Mouse (Mus musculus): ENCODE results near the gene Rai1.

Rai1 gene

DNA sequence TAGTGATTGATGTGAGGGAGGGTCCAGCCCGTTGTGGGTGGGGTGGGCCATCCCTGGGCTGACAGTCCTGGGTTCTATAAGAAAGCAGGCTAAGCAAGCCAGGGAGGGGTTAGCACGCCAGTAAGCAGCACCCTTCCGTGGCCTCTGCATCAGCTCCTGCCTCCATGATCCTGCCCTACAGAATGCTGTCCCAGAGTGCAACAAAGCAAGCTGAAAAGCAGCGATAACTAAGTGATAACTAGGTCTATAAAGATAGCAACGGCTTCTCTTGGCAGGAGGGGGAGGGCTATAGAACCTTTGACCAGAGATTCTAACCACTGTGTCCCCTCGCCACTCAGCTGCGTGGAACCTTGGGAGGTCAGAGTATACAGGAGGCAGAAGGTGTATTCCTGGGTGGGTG, 112.7 kb downstream of the Rai1 start:
- no peak for DNase-seq (ENCODE audit: low read depth, low spot score)

DNA sequence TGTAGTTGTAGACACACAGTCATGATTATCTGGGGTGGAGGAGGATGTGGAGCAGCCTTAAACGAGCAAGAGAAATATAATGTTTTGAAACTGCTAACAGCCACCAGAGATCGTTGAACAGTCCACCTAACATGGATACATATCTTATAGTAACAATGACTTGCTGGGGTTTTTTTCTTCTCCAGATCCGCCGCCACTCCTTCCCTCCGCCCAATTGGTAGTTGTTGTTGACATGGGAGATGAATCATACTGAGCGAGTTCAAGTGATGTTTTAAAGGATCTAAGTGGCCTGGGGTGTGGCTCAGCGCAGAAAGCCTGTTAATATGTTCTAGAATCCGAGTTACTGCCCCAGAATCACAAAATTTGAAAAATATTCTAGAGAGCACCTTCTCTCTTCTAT, 114.8 kb downstream of the Rai1 start:
- DNase-seq (ENCODE audit: low read depth, low spot score): no peak

DNA sequence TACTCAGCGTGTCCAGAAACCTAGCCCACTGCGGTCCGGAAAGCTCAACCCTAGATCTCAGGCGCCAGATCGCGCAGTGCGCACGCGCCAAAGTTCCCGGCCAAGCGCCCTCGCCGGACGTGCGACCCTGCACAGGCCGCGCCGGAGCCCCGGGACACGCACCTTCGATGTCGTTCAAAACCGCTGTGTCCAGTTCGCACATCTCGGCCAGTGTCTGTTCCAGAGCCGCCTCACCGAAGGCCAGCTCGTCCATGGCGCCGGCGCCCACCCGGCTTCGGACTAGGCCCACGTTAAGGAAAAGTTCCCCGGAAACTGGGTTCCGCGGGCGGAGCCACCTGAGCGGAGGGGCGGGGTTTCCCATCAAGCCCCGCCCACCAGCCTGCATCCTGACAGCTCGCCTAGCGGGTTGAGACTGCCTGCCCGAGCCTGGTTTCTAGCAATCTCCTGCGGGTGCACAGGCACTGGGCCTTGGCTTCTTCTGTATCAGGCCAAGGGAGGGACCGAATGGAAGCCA, 115.5 kb downstream of the Rai1 start:
- DNase-seq (ENCODE audit: low read depth, low spot score): peak; percentile 95

GRCm38 (mm10) chr11:60221425-60221824, 116.6 kb downstream of the Rai1 start:
- no peak for DNase-seq (ENCODE audit: low read depth, low spot score)

DNA sequence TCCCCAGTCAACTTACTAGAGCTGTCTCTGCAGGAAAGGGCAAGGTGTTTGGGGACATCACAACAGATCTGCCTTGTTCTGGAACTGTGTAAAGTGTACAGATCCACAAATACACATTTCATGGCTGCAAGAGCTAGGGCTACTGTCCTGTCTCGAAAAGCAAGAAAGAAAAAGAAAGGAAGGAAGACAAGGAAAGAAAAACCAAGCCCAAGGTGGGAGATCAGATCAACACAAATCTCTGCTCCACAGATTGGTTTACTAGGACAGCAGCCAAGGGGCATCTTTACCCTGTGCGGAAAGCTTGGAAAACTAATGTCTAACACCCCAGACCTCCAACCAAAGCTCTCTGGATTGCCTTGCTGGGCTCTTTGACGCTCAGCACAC, 117.3 kb downstream of the Rai1 start:
- no peak for DNase-seq (ENCODE audit: low read depth, low spot score)

DNA sequence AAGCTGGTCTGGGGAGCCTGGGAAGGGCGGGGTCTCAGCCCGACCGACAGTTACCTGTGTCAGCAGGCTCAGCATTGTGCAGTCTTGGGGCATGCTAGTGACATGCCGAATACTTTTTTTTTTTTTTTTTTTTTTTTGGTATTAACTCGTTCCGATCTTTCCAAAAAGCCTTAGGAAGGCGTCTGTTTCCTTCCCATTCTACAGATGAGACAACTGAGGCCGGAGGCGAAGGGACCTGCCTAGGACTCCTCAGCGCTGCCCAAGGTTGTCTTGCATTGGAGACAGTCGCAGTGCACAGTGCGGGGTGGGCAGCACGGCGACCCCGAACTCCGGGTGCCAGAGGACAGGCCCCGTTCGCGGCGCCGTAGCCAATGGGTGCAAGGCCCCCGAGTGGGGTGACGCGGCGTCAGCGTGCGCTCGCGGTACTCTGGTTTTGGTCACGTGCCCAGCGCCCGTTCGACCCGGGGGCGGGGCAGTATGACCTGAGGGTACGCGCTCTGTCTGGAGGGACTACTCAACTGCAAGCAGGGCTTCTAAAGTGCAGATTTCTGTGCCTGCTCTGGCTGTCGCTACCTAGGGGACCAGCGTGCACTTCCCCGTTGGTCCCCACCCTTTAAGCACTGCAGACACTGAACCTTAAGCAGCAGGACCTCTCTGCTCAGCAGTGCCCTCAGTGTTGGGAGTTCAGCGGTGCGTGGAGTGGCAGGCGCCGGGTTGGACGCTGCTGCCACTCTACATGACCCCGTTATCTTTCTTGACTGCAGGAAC, 117.8 kb downstream of the Rai1 start, which contains the start of gene Srebf1:
TSS of gene Srebf1 (minus strand) at position 113 of the 768 bp plus-strand sequence.
- peak; percentile 97 for DNase-seq (ENCODE audit: low read depth, low spot score)

DNA sequence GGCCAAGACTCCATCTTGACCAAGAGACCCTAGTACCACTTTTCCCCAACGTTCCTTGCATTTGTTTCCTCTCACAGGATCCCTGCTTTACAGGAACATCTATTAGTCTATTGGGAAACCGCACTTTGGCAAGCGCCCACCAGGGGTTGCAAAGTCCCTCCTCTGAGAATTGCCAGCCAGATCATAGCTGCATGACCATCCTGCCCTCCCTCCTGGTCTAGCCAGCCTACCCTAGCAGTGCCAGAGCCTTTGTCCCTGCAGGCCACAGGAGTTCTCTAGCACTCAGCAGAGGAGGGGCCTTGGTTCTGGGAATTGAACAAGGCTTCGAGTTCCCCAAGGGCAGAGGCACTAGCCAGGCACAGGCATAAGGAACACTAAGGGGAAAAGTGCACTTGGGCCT, 119.9 kb downstream of the Rai1 start:
- DNase-seq (ENCODE audit: low read depth, low spot score): no peak

DNA sequence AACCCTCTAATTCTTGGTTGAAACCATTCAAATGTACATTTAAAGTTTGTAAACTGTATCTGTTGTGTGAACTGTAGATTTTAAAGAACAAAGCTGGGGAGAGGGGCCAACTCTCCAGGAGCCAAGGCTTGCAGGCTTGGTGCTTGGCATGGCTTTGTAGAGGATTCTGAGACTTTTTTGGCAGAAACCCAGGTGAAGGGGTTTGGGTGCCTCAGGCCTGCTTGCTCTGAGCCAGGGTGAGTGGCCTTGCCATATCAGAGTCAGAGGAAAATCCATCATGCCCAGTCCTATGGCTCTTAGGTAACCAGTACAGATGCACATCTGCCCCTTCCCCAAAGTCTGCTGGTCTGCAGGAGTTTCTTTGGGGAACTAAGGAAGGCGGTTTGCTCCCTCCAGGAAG, 121.1 kb downstream of the Rai1 start:
- no peak for DNase-seq (ENCODE audit: low read depth, low spot score)

DNA sequence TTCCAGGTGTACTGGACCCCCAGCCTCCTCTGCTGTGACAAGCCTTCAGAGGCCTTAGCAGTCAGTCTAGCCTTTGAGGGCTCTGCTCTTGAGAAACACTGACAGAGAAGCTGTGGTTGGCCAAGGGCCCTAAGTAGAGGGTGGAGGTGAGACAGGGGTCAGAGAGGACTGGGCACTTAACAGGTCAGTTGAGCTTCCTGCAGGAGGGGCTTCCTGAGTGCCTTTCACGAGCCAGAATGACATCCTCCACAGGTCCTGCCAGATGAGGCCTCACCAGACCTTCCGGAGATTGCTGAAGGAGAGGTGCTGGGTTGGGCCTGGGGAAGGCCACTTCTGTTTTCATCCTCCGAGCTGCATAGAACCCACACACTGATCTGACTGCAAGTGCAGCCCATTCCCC, 123.7 kb downstream of the Rai1 start:
- no peak for DNase-seq (ENCODE audit: low read depth, low spot score)

DNA sequence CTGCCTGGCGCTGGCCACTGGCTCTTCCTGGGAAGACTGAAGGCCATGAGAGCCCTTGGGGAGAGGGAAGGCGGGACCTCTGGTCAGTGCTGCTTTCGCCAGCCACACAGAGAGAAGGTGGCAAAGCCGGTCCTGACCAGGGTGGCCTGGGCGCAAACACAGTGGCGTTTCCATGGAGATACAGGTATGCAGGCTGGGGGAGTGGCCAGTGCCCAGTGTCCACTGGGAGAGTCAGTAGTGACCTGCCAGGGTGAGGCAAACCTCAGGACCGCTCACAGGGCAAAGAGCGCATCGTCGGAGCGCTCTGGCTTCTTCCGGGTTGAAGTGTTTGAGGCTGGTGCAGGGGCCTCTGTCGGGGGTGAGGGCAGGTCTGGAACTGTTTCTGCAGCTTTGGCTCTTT, 125.0 kb downstream of the Rai1 start:
- DNase-seq (ENCODE audit: low read depth, low spot score): no peak

GRCm38 (mm10) chr11:60230512-60230911, 125.7 kb downstream of the Rai1 start:
- no peak for DNase-seq (ENCODE audit: low read depth, low spot score)

GRCm38 (mm10) chr11:60231326-60231725, 126.5 kb downstream of the Rai1 start:
- DNase-seq (ENCODE audit: low read depth, low spot score): no peak

- no peak for DNase-seq (ENCODE audit: low read depth, low spot score)
Measured at GRCm38 (mm10) chr11:60231951-60232350, 127.1 kb downstream of the Rai1 start.

- DNase-seq (ENCODE audit: low read depth, low spot score): no peak
Measured at GRCm38 (mm10) chr11:60232441-60233058, 127.7 kb downstream of the Rai1 start.

- no peak for DNase-seq (ENCODE audit: low read depth, low spot score)
Measured at GRCm38 (mm10) chr11:60233235-60233634, 128.4 kb downstream of the Rai1 start.

GRCm38 (mm10) chr11:60235351-60235750, 130.5 kb downstream of the Rai1 start:
- no peak for DNase-seq (ENCODE audit: low read depth, low spot score)

DNA sequence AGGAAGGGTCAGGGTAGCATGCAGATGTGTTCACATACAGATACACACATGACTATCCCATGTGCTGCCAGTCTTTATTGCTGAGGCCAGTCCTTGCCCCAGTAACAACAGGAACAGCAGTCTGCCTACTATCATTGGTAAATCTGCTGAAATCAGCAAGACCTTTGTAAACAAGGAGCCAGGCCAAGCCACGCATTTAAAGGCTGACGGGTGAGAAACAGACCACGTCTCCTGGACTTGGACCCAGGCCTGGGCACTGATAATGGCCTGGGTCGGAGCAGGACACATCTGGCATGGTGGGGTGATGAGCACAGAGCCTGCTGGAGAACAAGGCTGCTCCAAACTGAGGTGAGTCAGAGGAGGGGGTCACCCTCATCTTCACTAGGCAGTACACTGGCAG, 135.7 kb downstream of the Rai1 start:
- no peak for DNase-seq (ENCODE audit: low read depth, low spot score)

DNA sequence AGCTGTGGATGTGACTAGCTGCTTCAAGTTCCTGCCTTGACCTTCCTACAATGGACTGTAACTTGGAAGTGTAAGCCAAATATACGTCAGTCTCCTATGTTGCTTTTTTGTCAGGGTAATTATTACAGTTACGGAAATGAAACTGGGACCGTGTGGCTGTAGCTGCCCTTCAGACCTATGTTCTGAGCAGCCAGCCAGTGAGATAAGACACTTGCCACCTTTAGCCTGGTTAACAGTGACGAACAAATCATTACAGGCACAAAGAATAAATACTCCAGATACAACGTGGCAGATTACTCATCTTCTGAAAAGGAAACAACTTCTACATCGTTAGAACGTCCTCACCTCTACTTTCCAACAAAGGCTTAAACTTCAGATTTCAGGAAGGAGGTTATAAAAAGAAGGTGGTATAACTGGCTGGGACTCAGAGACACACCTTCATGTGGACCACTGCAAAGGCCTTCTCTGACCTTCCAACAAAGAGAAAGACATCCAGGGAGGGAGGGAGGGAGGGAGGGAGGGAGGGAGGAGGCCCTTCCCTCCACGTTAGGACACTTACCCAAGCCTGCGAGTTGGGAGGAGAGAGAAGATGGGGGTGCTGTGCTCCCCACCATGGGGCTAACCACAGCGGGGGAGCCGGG, 139.8 kb downstream of the Rai1 start:
- DNase-seq (ENCODE audit: low read depth, low spot score): no peak

DNA sequence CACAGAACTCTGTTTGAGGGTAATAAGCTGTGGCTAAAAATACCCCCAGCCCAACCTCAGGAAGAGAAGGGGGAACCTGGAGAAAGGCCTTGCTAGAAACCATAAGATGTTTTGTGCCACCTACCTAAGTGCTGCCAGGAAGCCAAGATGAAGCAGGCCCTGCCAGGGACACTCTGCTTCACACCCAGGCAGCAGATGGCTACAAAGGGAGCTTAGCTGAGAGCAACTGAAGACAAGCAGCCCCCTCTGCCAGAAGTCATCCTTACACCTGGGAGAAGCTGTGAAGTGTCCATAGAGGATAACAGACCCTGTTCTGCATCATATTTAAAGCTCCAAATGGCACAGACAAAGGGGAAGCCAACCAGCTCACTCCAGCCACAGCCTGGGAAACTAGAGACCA, 141.3 kb downstream of the Rai1 start:
- no peak for DNase-seq (ENCODE audit: low read depth, low spot score)

- DNase-seq (ENCODE audit: low read depth, low spot score): no peak
Measured at GRCm38 (mm10) chr11:60247753-60248550, 143.1 kb downstream of the Rai1 start.

All from ZHBTc4 (cell line).